Mouse (Mus musculus) testis, adult 2 months (tissue): Measurements from ENCODE around the gene Mrgprf.

Experiments
- CTCF ChIP-seq: fragments of 200-500 bp; IDR thresholded peaks from 2 replicates; pipeline ENCODE4 v1.5.1; 2012; ENCODE audit warnings: low read depth, mild to moderate bottlenecking, inconsistent platforms, low read length, moderate library complexity; ENCODE audit not compliant: control insufficient read depth, insufficient read depth, insufficient replicate concordance
- POLR2A ChIP-seq: fragments of 200-500 bp; IDR thresholded peaks from 2 replicates; pipeline ENCODE4 v1.6.1; 2012; ENCODE audit warnings: low read depth, mild to moderate bottlenecking, inconsistent platforms, low read length, moderate library complexity; ENCODE audit not compliant: control insufficient read depth

- TF ChIP-seq CTCF (no peak), POLR2A (no peak)
Measured at GRCm38 (mm10) chr7:145304153-145304552, 3.5 kb downstream of the Mrgprf start.
